Mouse (Mus musculus) embryonic facial prominence, embryonic 15.5 days (tissue): Measurements from ENCODE around the gene Sec16a. TPM values are rescaled to one million over a fixed set of nuclear protein-coding genes. Genes with fewer than 3 reads are reported as not detected.
A peak's percentile ranks its signal among the peaks of the same experiment; 100 is the strongest.

Experiments
- ATAC-seq: fragments of 200-750 bp; cut with Nextera tagmentation; 2 replicates; pipeline ENCODE4 v1.8.0; 2017; ENCODE audit warnings: low read depth, moderate TSS enrichment; ENCODE audit not compliant: insufficient number of reproducible peaks, low FRiP score, low TSS enrichment
- H3K27ac ChIP-seq: fragments of 300-500 bp; sonication (generic); replicated peaks from 2 replicates; pipeline ENCODE4 v1.5.1; 2015; ENCODE audit warnings: mild to moderate bottlenecking, inconsistent platforms
- H3K27me3 ChIP-seq: fragments of 300-500 bp; sonication (generic); 2 replicates; pipeline ENCODE4 v1.6.1; 2015; ENCODE audit warnings: inconsistent platforms
- H3K36me3 ChIP-seq: fragments of 300-500 bp; sonication (generic); 2 replicates; pipeline ENCODE4 v1.6.1; 2015; ENCODE audit warnings: mild to moderate bottlenecking, inconsistent platforms
- H3K4me1 ChIP-seq: fragments of 300-500 bp; sonication (generic); 2 replicates; pipeline ENCODE4 v1.6.1; 2015; ENCODE audit warnings: inconsistent platforms
- H3K4me2 ChIP-seq: fragments of 300-500 bp; sonication (generic); replicated peaks from 2 replicates; pipeline ENCODE4 v1.6.1; 2015; ENCODE audit warnings: mild to moderate bottlenecking, inconsistent platforms
- H3K4me3 ChIP-seq: fragments of 300-500 bp; sonication (generic); replicated peaks from 2 replicates; pipeline ENCODE4 v1.5.1; 2015; ENCODE audit warnings: mild to moderate bottlenecking, inconsistent platforms
- H3K9ac ChIP-seq: fragments of 300-500 bp; sonication (generic); 2 replicates; pipeline ENCODE4 v1.6.1; 2015; ENCODE audit warnings: inconsistent platforms
- H3K9me3 ChIP-seq: fragments of 300-500 bp; sonication (generic); replicated peaks from 2 replicates; pipeline ENCODE4 v1.6.1; 2016; ENCODE audit warnings: inconsistent platforms
- WGBS: fragments of 180-500 bp; shearing (Covaris S2); methylation state at CpG from one replicate; pipeline ENCODE4 v1.1.7; 2015; 5-methylcytosine and 5-hydroxymethylcytosine counted together
- polyA plus RNA-seq: library from polyadenylated mRNA; unstranded; fragments of >200 nt; fragmentation: Nextera tagmentation; extraction: Ambion mirVana; gene quantifications from 2 replicates; pipeline ENCODE4 v1.2.1, GENCODE M21; 2015

The Sec16a gene
- polyA plus RNA-seq, 1 experiment from 2014 or later = 27.0 TPM

- H3K36me3 ChIP-seq = peaks cover 64% of the 10 kb centered on the region
- peak; percentile 91 for ATAC-seq
- WGBS = under 1% methylated on average over 38 of the region's 38 CpGs
- peak within 1 kb of the TSS; percentile 72 for H3K27ac ChIP-seq
- peak within 1 kb of the TSS; percentile 90 for H3K4me2 ChIP-seq
- H3K9ac ChIP-seq = peak within 1 kb of the TSS; percentile 75
- H3K4me3 ChIP-seq = peak within 1 kb of the TSS; percentile 85
- H3K9me3 ChIP-seq = no peaks in the 10 kb centered on the region
- no peaks in the 10 kb centered on the region for H3K27me3 ChIP-seq
- peaks cover 10% of the 10 kb centered on the region; the same call in 1 of the 2 replicates for H3K4me1 ChIP-seq
Observed at GRCm38 (mm10) chr2:26380131-26380771, 64.8 kb downstream of the Sec16a start, which contains the start of gene Snapc4. Gene Snapc4 (minus strand): TSS chr2:26380653.

DNA sequence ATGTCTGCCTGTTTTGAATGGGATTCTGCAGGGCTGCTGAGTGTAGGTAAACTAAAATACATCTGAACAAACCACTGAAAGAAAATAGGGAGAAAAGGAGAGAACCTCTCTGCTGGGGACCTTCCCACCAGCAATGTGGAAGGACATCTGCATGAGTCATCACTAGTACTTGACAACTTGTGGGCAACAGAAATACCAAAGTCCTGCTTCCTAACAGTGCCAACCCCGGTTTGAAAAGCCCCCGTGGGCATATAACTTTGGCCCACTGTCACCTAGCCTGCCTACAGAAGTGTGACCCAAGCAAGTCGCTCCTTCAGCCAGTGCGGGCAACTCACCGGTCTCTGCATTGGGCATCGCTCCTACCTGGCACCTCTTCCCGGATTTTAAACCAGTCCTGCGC, 72.6 kb downstream of the Sec16a start:
- no peaks in the 10 kb centered on the region for H3K27me3 ChIP-seq
- H3K4me1 ChIP-seq = no peaks in the 10 kb centered on the region
- 92% methylated on average over 8 of the region's 8 CpGs for WGBS
- H3K9me3 ChIP-seq = no peaks in the 10 kb centered on the region
- H3K4me3 ChIP-seq = no peak overlapping the region
- H3K36me3 ChIP-seq = peaks cover 95% of the 10 kb centered on the region
- no peak overlapping the region for H3K9ac ChIP-seq
- H3K27ac ChIP-seq = no peak overlapping the region
- no peak overlapping the region for H3K4me2 ChIP-seq
- no peak for ATAC-seq

DNA sequence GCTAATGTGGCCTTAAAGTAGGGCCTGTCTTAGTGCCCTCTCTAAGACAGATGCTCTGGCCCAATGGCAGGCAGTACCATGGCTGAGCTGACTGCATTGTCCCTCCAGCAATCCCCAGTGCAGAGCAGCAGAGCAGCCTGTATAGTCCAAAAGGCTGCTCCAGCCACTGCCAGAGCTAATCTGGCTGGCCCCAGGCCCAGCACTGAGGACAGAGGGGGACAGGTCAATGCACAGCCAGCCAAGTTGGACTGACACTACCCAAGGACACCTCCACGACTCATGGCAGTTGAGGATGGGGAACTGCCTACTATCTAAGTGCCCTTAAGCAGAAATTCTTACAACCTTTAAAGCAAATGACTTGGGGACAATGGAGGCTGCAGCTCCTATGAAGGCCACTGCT, 76.4 kb downstream of the Sec16a start:
- Histone ChIP-seq H3K4me3 (no peak overlapping the region), H3K9me3 (no peaks in the 10 kb centered on the region), H3K36me3 (peaks cover 93% of the 10 kb centered on the region), H3K4me1 (peaks cover 11% of the 10 kb centered on the region; the same call in 1 of the 2 replicates), H3K27ac (no peak overlapping the region), H3K27me3 (no peaks in the 10 kb centered on the region), H3K4me2 (no peak overlapping the region), H3K9ac (no peak overlapping the region)
- 82% methylated on average over 1 of the region's 1 CpGs for WGBS
- ATAC-seq = no peak

DNA sequence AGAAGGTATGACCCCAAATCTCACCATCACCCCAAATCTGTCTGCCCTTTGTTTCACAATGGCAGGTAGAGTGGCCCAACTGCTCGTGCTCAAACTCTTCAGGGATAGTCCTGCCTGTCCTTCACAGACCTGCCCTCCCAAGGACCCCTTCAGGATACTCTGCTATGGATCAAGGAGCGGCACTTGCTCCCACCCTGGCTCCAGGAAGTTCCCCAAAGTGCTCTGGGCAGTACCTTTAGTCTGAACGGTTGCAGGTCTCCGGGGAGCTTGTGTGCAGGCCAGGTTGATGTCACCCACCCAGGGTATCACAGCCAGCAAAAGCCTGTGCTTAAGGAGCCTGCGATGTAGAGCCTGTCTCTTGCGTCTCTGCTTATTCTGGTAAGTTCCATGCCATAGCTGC, 77.1 kb downstream of the Sec16a start:
- H3K36me3 ChIP-seq = peaks cover 87% of the 10 kb centered on the region
- H3K27ac ChIP-seq = no peak overlapping the region
- no peaks in the 10 kb centered on the region for H3K9me3 ChIP-seq
- no peak for ATAC-seq
- H3K4me3 ChIP-seq = no peak overlapping the region
- H3K4me2 ChIP-seq = no peak overlapping the region
- H3K9ac ChIP-seq = no peak overlapping the region
- H3K27me3 ChIP-seq = no peaks in the 10 kb centered on the region
- H3K4me1 ChIP-seq = peaks cover 11% of the 10 kb centered on the region; the same call in 1 of the 2 replicates
- 92% methylated on average over 6 of the region's 6 CpGs for WGBS

DNA sequence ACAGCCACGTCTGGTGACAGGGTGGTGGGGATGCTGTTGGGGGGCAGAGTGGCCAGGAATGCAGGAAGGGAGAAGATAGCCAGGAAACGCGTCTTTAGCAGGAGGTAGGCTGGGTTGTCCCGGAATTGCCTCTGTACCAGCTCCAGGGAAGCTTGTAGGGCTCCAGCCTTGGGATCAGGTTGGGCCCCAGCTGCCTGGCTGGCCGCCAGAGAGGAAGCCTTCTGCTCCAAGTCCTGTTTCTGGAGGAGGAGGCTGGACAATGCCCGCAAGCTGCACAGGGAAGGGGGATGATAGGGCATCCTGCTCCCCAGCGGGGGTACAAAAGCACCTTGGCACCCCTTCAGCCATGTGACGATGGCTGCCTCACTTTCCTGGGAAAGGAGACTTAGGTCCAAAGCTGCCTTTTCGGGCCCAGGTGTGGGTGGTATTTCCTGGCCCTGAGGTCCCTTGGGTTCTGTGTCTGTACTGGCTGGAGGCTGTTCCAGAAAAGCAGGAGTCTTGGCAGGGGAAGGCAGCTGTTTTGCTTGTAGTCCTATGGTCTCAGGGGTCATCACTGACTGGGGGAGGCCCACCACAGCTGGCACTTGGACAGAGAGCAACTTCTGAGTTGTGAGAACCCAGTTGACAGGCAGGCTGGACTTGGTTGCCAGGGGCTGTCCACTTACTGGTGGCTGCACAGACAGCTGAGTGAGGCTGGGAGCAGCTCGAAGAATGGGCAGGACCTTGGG, 80.1 kb downstream of the Sec16a start:
- Histone ChIP-seq H3K4me1 (peaks cover 11% of the 10 kb centered on the region; the same call in 1 of the 2 replicates), H3K4me2 (no peak overlapping the region), H3K27ac (0 out of 2 replicates have a peak overlapping the region, but pooled peaks have one; percentile 41), H3K27me3 (no peaks in the 10 kb centered on the region), H3K36me3 (peaks cover 67% of the 10 kb centered on the region), H3K4me3 (no peak overlapping the region), H3K9ac (no peak overlapping the region), H3K9me3 (no peaks in the 10 kb centered on the region)
- ATAC-seq = no peak
- 84% methylated on average over 10 of the region's 10 CpGs for WGBS

DNA sequence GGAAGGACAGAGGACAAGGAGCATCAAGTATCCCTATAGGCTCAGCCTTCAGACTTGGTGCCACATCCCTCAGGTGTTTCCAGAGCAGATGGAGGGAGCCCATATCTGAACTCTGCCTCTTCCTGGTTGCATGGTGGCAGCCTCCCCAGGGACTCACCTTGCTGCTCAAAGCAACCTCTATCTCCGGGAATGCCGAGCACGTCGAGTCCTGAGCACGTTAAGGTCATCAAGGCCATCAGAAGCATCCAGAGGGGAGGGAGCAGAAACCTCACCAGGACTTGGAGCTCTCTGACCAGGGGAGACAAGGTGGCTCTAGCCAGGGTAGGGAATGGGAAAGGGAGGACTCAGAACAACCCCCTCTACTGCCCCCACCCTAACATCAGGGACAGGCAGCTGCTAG, 81.5 kb downstream of the Sec16a start:
- peaks cover 53% of the 10 kb centered on the region for H3K36me3 ChIP-seq
- no peak for ATAC-seq

GRCm38 (mm10) chr2:26362991-26363390, 82.0 kb downstream of the Sec16a start:
- no peak for ATAC-seq
- Histone ChIP-seq H3K9ac (no peak overlapping the region), H3K36me3 (peaks cover 48% of the 10 kb centered on the region), H3K4me1 (peaks cover 11% of the 10 kb centered on the region; the same call in 1 of the 2 replicates), H3K4me3 (no peak overlapping the region), H3K27ac (no peak overlapping the region), H3K9me3 (no peaks in the 10 kb centered on the region), H3K27me3 (no peaks in the 10 kb centered on the region), H3K4me2 (no peak overlapping the region)
- 79% methylated on average over 5 of the region's 5 CpGs for WGBS

More for the DNA sequence above, 81.5 kb downstream of the Sec16a start:
- peaks cover 11% of the 10 kb centered on the region; the same call in 1 of the 2 replicates for H3K4me1 ChIP-seq
- H3K27me3 ChIP-seq = no peaks in the 10 kb centered on the region
- no peak overlapping the region for H3K4me3 ChIP-seq
- H3K27ac ChIP-seq = no peak overlapping the region
- WGBS = 75% methylated on average over 5 of the region's 5 CpGs
- no peaks in the 10 kb centered on the region for H3K9me3 ChIP-seq
- no peak overlapping the region for H3K9ac ChIP-seq
- H3K4me2 ChIP-seq = no peak overlapping the region

DNA sequence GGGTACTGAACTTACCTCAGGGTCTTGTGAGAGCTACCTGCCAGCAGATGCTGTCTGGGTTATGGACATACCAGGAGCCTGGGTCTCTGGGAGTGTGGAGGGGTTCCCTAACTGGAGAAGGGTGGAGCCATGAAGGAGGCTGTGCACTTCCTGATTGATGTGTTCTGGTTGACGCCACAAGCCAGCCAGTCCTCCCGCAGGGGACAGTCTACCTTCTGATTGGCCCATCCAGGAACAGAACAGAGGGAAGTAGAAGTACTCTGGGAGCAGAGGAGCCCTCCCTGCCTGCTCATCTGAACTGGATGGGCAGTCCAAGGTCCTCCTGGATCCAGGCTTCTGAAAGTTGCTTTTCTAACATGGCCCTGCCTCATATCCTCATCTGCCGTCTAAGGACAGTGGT, 84.2 kb downstream of the Sec16a start, which contains the start of gene Card9:
TSS of gene Card9 (minus strand) at position 147 of the 400 bp plus-strand sequence.
- ATAC-seq = 0 out of 2 replicates have a peak, but pooled peaks have one; percentile 17
- H3K4me3 ChIP-seq = no peak within 1 kb of the TSS

DNA sequence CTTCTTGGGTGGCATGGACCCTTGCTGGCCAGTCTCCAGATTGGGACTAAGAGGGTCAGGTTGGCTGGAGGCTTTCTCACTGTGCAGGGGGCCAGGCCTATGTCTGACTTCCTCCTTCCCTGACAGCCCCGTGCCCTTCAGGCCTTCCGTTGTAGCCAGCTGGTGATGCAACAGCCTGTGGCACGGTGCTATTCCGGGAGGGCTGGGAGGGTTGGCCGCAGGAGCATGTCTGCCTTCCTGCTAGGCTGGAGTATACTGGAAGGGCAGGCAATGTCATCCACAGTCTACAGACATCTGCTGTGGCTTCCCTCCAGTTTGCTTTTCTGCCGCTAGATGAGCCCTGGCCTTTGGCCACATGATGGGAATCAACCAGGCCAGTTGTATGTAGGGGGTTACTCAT, 85.0 kb downstream of the Sec16a start:
- 82% methylated on average over 6 of the region's 6 CpGs for WGBS
- ATAC-seq = no peak
- Histone ChIP-seq H3K27me3 (no peaks in the 10 kb centered on the region), H3K9ac (no peak overlapping the region), H3K27ac (no peak overlapping the region), H3K4me2 (no peak overlapping the region), H3K9me3 (no peaks in the 10 kb centered on the region), H3K4me1 (peaks cover 14% of the 10 kb centered on the region; the same call in 1 of the 2 replicates), H3K4me3 (no peak overlapping the region), H3K36me3 (peaks cover 19% of the 10 kb centered on the region)

More for the DNA sequence above, 84.2 kb downstream of the Sec16a start, which contains the start of gene Card9:
- Histone ChIP-seq H3K4me2 (no peak within 1 kb of the TSS), H3K36me3 (peaks cover 26% of the 10 kb centered on the region), H3K9me3 (no peaks in the 10 kb centered on the region), H3K27me3 (no peaks in the 10 kb centered on the region), H3K9ac (no peak within 1 kb of the TSS), H3K4me1 (peaks cover 17% of the 10 kb centered on the region; the same call in 1 of the 2 replicates), H3K27ac (no peak within 1 kb of the TSS)
- 42% methylated on average over 3 of the region's 3 CpGs for WGBS
